Mouse (Mus musculus) frontal cortex, adult 2 months (tissue): ENCODE measurements around the gene Mrc2. TPM values are rescaled to one million over a fixed set of nuclear protein-coding genes. Genes with fewer than 3 reads are reported as not detected.

Experiments used
- DNase-seq, 2 experiments: peaks; one replicate each; pipeline ENCODE4 v3.0.0; 2022; ENCODE audit warnings: low spot score in 1 of 2; ENCODE audit errors: extremely low spot score in 1 of 2
- polyA plus RNA-seq: library from polyadenylated mRNA; depleted of rRNA; stranded (reverse); fragments of >200 nt; gene quantifications from 2 replicates; pipeline ENCODE4 v1.2.3, GENCODE M21; 2012; rRNA removed

Mrc2 gene
- 5.3 and 6.7 TPM in 2 replicates for polyA plus RNA-seq

GRCm38 (mm10) chr11:105292124-105293071 lies at the start of gene Mrc2:
Gene Mrc2, plus strand, starts transcription at chr11:105292643.
- DNase-seq: peak in 1 of 2 experiments; percentile 30

GRCm38 (mm10) chr11:105246369-105246768 lies 46.1 kb upstream of the Mrc2 start:
- peak in 1 of 2 experiments; percentile 64 for DNase-seq

- no peak for DNase-seq
These were observed 45.7 kb upstream of the Mrc2 start for GRCm38 (mm10) chr11:105246785-105247184.

- no peak for DNase-seq
These were observed 45.1 kb upstream of the Mrc2 start for GRCm38 (mm10) chr11:105247321-105247720.

- no peak for DNase-seq
These were observed 32.7 kb upstream of the Mrc2 start for GRCm38 (mm10) chr11:105259733-105260132.

GRCm38 (mm10) chr11:105261116-105261515 lies 31.3 kb upstream of the Mrc2 start:
- no peak for DNase-seq

GRCm38 (mm10) chr11:105261601-105262351 lies 30.7 kb upstream of the Mrc2 start:
- DNase-seq: no peak

GRCm38 (mm10) chr11:105264506-105264905 lies 27.9 kb upstream of the Mrc2 start:
- DNase-seq: no peak

GRCm38 (mm10) chr11:105264988-105265387 lies 27.5 kb upstream of the Mrc2 start:
- DNase-seq: no peak

GRCm38 (mm10) chr11:105270155-105270554 lies 22.3 kb upstream of the Mrc2 start:
- peak; percentile 38 to 84 for DNase-seq

- DNase-seq: no peak
These were observed 12.0 kb upstream of the Mrc2 start for GRCm38 (mm10) chr11:105280456-105280855.

- DNase-seq: no peak
These were observed 11.2 kb upstream of the Mrc2 start for GRCm38 (mm10) chr11:105281291-105281690.

- peak in 1 of 2 experiments; percentile 40 for DNase-seq
These were observed 10.5 kb upstream of the Mrc2 start for GRCm38 (mm10) chr11:105281763-105282459.

GRCm38 (mm10) chr11:105282460-105282859 lies 10.0 kb upstream of the Mrc2 start:
- no peak for DNase-seq

GRCm38 (mm10) chr11:105283016-105283415 lies 9.4 kb upstream of the Mrc2 start:
- no peak for DNase-seq

GRCm38 (mm10) chr11:105285720-105286119 lies 6.7 kb upstream of the Mrc2 start:
- DNase-seq: no peak

- no peak for DNase-seq
These were observed 3.0 kb upstream of the Mrc2 start for GRCm38 (mm10) chr11:105289403-105289802.

- no peak for DNase-seq
These were observed 741 bp upstream of the Mrc2 start for GRCm38 (mm10) chr11:105291681-105292123.

- no peak for DNase-seq
These were observed 698 bp downstream of the Mrc2 start for GRCm38 (mm10) chr11:105293101-105293581.

- no peak for DNase-seq
These were observed 1.6 kb downstream of the Mrc2 start for GRCm38 (mm10) chr11:105293901-105294494.
